Mouse (Mus musculus) heart, embryonic 15.5 days (tissue): ENCODE data around the gene Hmgb2. TPM values are rescaled to one million over a fixed set of nuclear protein-coding genes. Genes with fewer than 3 reads are reported as not detected.
A peak's percentile ranks its signal among the peaks of the same experiment; 100 is the strongest.

Source experiments
- ATAC-seq: fragments of 200-750 bp; cut with Nextera tagmentation; replicated peaks from 2 replicates; pipeline ENCODE4 v1.8.0; 2017; ENCODE audit warnings: low read depth, moderate TSS enrichment; ENCODE audit not compliant: insufficient number of reproducible peaks, insufficient read depth, low FRiP score
- H3K27ac ChIP-seq: fragments of 300-500 bp; sonication (generic); 2 replicates; pipeline ENCODE4 v1.5.1; 2015; ENCODE audit warnings: mild to moderate bottlenecking, inconsistent platforms
- H3K27me3 ChIP-seq: fragments of 300-500 bp; sonication (generic); 2 replicates; pipeline ENCODE4 v1.6.1; 2015; ENCODE audit warnings: inconsistent platforms
- H3K36me3 ChIP-seq: fragments of 300-500 bp; sonication (generic); 2 replicates; pipeline ENCODE4 v1.6.1; 2015; ENCODE audit warnings: mild to moderate bottlenecking, inconsistent platforms
- H3K4me1 ChIP-seq: fragments of 300-500 bp; sonication (generic); replicated peaks from 2 replicates; pipeline ENCODE4 v1.6.1; 2015; ENCODE audit warnings: inconsistent platforms
- H3K4me2 ChIP-seq: fragments of 300-500 bp; sonication (generic); 2 replicates; pipeline ENCODE4 v1.6.1; 2015; ENCODE audit warnings: inconsistent platforms, mild to moderate bottlenecking, moderate library complexity
- H3K4me3 ChIP-seq: fragments of 300-500 bp; sonication (generic); 2 replicates; pipeline ENCODE4 v1.5.1; 2015; ENCODE audit warnings: mild to moderate bottlenecking, inconsistent platforms
- H3K9ac ChIP-seq: fragments of 300-500 bp; sonication (generic); 2 replicates; pipeline ENCODE4 v1.6.1; 2015; ENCODE audit warnings: mild to moderate bottlenecking, inconsistent platforms
- H3K9me3 ChIP-seq: fragments of 300-500 bp; sonication (generic); replicated peaks from 2 replicates; pipeline ENCODE4 v1.6.1; 2016; ENCODE audit warnings: inconsistent platforms
- WGBS: fragments of 180-500 bp; shearing (Covaris S2); methylation state at CpG from one replicate; pipeline ENCODE4 v1.1.7; 2015; ENCODE audit warnings: mixed read lengths; 5-methylcytosine and 5-hydroxymethylcytosine counted together
- polyA plus RNA-seq: library from polyadenylated mRNA; unstranded; fragments of >200 nt; fragmentation: Nextera tagmentation; extraction: Ambion mirVana; gene quantifications from 2 replicates; pipeline ENCODE4 v1.2.1, GENCODE M21; 2015

The Hmgb2 gene
- polyA plus RNA-seq, result 181 and 273 TPM in 2 replicates

DNA sequence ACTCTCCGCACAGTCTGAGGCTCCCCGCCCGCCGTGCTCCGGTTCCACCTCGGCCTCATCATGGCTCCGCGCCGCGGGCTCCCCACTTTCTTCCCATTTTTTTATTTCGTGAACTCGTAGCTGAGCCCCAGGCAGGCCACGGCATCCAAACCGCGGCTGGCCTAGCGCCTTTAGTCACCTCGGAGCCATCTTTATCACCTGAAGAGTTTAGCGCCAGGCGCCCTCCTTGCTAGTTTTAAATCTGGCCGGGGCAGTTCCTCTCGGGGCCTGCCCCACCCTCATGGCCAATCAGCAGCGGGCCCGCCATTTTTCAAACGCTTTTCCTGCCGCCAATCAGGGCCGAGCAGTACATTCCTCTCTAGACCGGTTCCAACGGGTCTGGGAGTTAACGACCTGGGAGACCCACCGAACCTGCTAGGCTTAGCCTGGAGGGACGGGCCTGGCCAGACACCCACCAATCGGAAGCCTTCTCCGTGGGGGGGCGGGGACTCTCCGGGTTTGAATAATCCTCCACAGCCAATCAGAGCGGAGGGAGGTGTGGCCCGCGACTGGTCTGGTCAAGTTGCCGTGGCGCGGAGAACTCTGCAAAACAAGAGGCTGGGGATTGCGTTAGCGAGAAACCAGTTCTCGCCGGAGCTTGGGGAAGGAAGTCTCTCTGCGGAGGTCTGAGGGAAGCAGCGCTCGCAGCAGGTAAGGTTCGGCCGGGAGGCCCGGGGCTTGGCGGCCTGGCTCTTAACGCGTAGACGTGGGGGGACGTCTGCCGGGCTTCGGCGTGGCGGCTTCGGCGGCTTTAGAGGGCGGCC is at the start of gene Hmgb2:
TSS of gene Hmgb2 (plus strand) at position 592 of the 803 bp plus-strand sequence.
- ATAC-seq, result peak; percentile 100
- Histone ChIP-seq H3K4me3 (peak within 1 kb of the TSS; percentile 78), H3K27me3 (no peaks in the 10 kb centered on the region), H3K9me3 (no peaks in the 10 kb centered on the region), H3K4me2 (peak within 1 kb of the TSS; percentile 97), H3K9ac (peak within 1 kb of the TSS; percentile 98), H3K4me1 (peaks cover 13% of the 10 kb centered on the region), H3K27ac (peak within 1 kb of the TSS; percentile 100), H3K36me3 (peaks cover 15% of the 10 kb centered on the region; the same call in 1 of the 2 replicates)
- whole genome bisulfite sequencing, result under 1% methylated on average over 63 of the region's 63 CpGs

DNA sequence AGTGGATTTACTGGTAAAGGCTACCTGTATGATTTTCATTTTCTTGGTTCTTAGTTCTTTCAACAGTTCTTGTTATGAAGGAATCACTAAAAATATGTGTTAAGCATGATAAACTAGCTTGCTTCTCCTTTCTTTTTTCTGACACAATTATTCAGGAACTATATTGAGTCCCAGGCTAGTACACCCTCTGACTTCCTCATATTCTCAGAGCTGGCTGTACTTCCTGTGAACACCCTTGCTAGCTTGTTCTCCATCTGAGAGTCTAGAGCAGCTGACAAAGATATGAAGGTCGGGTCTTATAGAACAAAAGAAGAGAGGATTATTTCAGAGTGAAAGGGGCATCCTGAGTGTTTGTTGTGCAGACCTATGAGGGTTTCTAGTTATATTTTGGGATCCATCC is 48.9 kb upstream of the Hmgb2 start:
- no peaks in the 10 kb centered on the region for H3K9me3 ChIP-seq
- H3K9ac ChIP-seq, result no peak overlapping the region
- H3K27me3 ChIP-seq, result no peaks in the 10 kb centered on the region
- no peak for ATAC-seq
- no peak overlapping the region for H3K4me3 ChIP-seq
- H3K36me3 ChIP-seq, result no peaks in the 10 kb centered on the region
- WGBS, result 24% methylated on average over 1 of the region's 1 CpGs
- no peak overlapping the region for H3K27ac ChIP-seq
- H3K4me1 ChIP-seq, result peaks cover 3% of the 10 kb centered on the region
- H3K4me2 ChIP-seq, result no peak overlapping the region

DNA sequence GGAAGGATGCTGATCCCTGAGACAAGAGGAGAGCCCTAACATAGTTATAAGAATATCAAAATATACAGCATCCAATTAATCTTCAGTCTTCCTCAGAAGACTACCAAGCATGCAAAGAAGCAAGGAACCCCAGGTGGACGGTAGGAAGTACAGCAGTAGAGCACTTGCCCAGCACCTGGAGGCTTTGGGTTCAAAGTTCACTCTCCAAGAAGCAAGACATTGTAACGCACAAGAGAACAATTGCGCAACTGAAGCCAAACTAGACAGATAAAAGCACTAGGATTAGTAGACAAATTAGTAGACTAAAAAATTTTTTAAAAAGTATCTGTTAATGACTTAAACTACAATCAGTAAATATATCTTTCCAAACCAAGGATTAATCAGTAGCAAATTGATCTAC is 48.0 kb upstream of the Hmgb2 start:
- no peaks in the 10 kb centered on the region for H3K9me3 ChIP-seq
- WGBS, result 88% methylated on average over 3 of the region's 3 CpGs

DNA sequence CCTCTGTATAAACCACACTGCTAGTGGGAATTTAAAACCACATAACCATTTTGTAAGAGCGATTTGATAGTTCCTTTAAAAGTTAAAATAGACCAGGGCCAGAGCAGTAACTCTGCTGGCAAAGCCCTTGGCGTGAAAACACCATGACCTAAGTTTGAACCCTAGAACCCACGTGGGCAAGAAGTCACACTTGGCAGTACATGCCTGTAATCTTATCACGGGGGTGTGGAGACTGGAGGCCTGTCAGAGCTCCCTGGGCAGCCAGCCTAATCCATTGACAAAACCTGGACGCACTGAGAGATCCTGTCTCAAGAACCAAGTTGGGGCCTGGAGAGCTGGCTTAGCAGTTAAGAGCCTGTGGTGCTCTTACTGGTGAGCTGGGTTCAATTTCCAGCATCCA is 43.1 kb upstream of the Hmgb2 start:
- peak; percentile 98 for ATAC-seq
- WGBS, result 6% methylated on average over 5 of the region's 5 CpGs
- Histone ChIP-seq H3K4me2 (0 out of 2 replicates have a peak overlapping the region, but pooled peaks have one; percentile 13), H3K27ac (peak overlapping the region; percentile 80), H3K4me3 (no peak overlapping the region), H3K9me3 (no peaks in the 10 kb centered on the region), H3K27me3 (no peaks in the 10 kb centered on the region), H3K36me3 (no peaks in the 10 kb centered on the region), H3K9ac (no peak overlapping the region), H3K4me1 (peaks cover 17% of the 10 kb centered on the region)

More for the DNA sequence above, 48.0 kb upstream of the Hmgb2 start:
- no peak for ATAC-seq
- H3K36me3 ChIP-seq, result no peaks in the 10 kb centered on the region
- no peaks in the 10 kb centered on the region for H3K27me3 ChIP-seq
- H3K4me2 ChIP-seq, result no peak overlapping the region
- peaks cover 11% of the 10 kb centered on the region for H3K4me1 ChIP-seq
- H3K9ac ChIP-seq, result no peak overlapping the region
- no peak overlapping the region for H3K27ac ChIP-seq
- no peak overlapping the region for H3K4me3 ChIP-seq

DNA sequence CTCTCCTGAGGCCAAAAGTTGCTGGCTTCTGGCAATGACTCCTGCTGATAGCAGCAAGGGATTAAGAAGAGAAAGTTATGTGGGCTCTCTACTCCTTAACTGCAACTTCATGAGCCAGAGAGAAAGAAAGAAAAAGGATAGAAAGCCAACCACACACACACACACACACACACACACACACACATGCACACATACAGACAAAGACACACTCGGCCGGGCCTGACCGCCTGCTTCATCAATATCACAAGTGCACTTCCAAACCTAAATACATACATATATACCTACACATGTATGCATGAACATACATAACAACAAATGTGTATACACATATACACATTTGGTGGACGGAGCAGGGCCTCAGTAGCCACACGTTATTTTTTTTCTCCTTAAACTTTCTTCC is 40.8 kb upstream of the Hmgb2 start:
- Histone ChIP-seq H3K27ac (no peak overlapping the region), H3K9ac (no peak overlapping the region), H3K4me1 (peaks cover 17% of the 10 kb centered on the region), H3K4me3 (no peak overlapping the region), H3K4me2 (no peak overlapping the region), H3K27me3 (no peaks in the 10 kb centered on the region), H3K9me3 (no peaks in the 10 kb centered on the region), H3K36me3 (no peaks in the 10 kb centered on the region)
- WGBS, result 83% methylated on average over 5 of the region's 5 CpGs
- no peak for ATAC-seq

DNA sequence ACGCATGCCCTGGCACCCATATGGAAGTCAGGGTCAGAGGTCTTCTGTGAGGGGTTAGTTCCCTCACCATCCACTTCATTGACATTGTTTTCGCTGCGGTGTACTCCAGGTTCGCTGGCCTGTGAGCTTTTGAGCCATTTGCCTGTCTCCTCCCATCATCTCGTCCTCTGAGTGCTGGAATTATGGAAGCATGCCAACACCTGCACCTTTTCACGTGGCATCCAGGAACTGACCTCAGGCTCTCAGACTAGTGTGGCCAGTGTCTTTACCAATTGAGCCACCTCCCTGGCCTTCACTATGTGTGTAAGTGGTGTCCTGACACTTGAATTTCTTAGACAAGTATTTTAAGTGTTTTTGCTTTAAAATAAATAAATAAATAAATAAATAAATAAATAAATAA is 38.0 kb upstream of the Hmgb2 start:
- H3K36me3 ChIP-seq, result no peaks in the 10 kb centered on the region
- no peak overlapping the region for H3K9ac ChIP-seq
- 63% methylated on average over 6 of the region's 6 CpGs for WGBS
- H3K27ac ChIP-seq, result no peak overlapping the region
- H3K9me3 ChIP-seq, result no peaks in the 10 kb centered on the region
- H3K4me3 ChIP-seq, result no peak overlapping the region
- no peak overlapping the region for H3K4me2 ChIP-seq
- H3K27me3 ChIP-seq, result no peaks in the 10 kb centered on the region
- peaks cover 17% of the 10 kb centered on the region for H3K4me1 ChIP-seq
- no peak for ATAC-seq

DNA sequence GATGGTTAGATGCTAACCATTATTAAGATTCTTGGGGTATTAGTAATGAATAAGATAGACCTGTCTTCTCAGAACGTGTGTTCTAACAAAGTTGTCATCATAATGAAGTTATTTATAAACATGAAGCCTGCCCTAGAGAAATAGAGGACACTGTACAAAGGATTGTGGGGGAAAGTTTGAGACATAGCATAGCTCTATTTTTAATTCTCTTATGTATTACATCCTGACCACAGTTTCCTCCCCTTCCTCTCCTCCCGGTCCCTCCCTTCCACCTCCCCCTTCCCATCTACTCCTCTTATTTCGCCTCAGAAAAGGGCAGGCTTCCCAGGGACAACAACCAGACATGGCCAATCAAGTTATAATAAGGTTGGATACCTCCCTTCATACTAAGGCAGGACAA is 33.3 kb upstream of the Hmgb2 start:
- H3K9me3 ChIP-seq, result no peaks in the 10 kb centered on the region
- H3K9ac ChIP-seq, result no peak overlapping the region
- peaks cover 15% of the 10 kb centered on the region for H3K36me3 ChIP-seq
- H3K27ac ChIP-seq, result peak overlapping the region; percentile 62
- 24% methylated on average over 3 of the region's 3 CpGs for WGBS
- peak; percentile 69; the same call in 1 of the 2 replicates for ATAC-seq
- H3K4me2 ChIP-seq, result no peak overlapping the region
- peaks cover 11% of the 10 kb centered on the region for H3K4me1 ChIP-seq
- no peak overlapping the region for H3K4me3 ChIP-seq
- H3K27me3 ChIP-seq, result no peaks in the 10 kb centered on the region

DNA sequence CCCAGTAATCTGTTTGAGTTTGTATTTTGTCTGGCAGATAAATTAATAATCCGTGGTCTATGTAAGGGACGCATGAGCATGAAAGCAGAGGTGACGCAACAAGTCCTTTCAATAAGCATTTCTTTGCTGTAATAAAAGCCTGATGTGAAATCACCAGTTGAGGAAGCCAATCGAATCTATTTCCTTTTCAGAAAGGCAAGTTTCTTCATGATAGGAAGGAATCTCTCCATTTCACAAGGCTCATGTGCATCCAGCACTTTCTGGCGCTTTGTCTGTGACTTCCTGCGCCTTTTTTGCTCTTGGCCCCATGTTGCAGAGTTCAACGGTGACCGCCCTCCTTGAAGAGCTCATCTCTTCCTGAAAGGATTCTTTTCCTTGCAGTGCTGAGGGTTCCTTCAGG is 32.0 kb upstream of the Hmgb2 start:
- Histone ChIP-seq H3K36me3 (peaks cover 18% of the 10 kb centered on the region), H3K4me1 (peaks cover 11% of the 10 kb centered on the region), H3K4me3 (no peak overlapping the region), H3K9me3 (no peaks in the 10 kb centered on the region), H3K4me2 (no peak overlapping the region), H3K27ac (no peak overlapping the region), H3K27me3 (no peaks in the 10 kb centered on the region), H3K9ac (no peak overlapping the region)
- 94% methylated on average over 8 of the region's 8 CpGs for WGBS
- ATAC-seq, result no peak

DNA sequence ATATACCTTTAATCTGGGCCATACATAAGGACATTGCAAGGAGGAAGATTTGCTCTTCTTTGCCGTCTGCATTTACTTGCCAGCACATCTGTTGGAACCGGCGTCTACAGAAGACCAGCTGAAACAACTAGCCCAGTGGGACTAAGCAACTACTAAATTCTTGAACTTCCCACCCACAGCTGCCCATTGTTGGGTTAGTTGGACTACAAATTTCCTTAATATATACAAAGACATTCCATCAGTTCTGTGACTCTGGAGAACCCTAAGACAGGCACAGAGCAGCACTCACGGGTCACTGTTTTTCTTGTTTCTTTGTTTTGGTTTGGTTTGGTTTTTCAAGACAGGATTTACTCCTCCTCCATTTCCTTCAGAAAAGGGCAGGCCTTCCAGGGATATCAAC is 31.1 kb upstream of the Hmgb2 start:
- Histone ChIP-seq H3K27me3 (no peaks in the 10 kb centered on the region), H3K9ac (no peak overlapping the region), H3K9me3 (no peaks in the 10 kb centered on the region), H3K4me3 (no peak overlapping the region), H3K36me3 (peaks cover 18% of the 10 kb centered on the region), H3K27ac (no peak overlapping the region), H3K4me2 (no peak overlapping the region), H3K4me1 (peaks cover 14% of the 10 kb centered on the region)
- ATAC-seq, result no peak
- WGBS, result 85% methylated on average over 4 of the region's 4 CpGs

DNA sequence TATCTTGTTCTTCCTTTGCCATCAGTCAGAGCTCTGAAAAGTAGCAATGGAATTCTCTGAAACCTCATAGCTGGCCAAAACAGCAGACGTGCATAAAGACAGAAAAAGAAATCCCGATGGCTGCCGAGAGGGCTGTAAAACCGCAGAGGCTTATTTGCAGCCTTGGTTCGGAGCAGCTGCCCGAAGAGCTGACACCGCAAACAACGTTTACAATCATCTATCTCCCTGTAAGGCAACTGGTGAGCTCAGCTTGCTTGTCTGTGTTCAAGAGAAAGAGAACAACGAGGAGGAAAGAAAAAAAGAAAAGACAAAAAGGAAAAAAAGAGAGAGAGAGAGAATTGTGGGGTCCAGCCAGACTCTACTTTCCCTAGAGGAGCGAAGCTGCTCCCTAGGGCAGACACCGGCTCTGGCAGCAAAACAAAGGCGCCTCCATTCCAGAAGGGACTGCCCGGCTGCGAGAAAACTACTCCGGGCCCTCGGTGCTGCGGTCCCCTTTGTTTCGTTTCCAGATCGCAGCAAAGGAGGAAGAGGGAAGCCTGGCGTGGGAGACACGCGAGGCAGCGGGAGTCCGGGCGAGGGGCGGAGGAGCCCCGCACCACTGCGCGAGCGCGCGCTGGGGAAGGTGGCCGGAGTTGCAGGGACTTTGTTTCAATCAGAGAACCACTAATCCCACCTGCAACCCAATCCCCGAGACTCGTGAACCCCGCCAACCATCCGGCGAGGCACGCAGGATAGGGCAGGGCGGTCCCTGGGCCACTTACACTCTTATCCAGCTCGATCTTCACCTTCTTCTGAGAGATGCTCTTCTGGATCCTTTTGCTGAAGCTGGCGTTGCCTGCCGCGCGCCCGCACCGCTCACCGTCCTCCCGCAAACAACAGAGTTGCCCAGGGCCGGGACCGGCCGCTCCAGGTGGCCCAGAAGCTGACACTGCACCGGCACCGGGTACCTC is 24.9 kb upstream of the Hmgb2 start:
- Histone ChIP-seq H3K4me3 (peak overlapping the region; percentile 74), H3K4me2 (peak overlapping the region; percentile 81), H3K9ac (peak overlapping the region; percentile 81), H3K9me3 (no peaks in the 10 kb centered on the region), H3K4me1 (peaks cover 10% of the 10 kb centered on the region), H3K36me3 (peaks cover 10% of the 10 kb centered on the region), H3K27me3 (no peaks in the 10 kb centered on the region), H3K27ac (peak overlapping the region; percentile 97)
- WGBS, result under 1% methylated on average over 54 of the region's 54 CpGs
- ATAC-seq, result peak; percentile 56

DNA sequence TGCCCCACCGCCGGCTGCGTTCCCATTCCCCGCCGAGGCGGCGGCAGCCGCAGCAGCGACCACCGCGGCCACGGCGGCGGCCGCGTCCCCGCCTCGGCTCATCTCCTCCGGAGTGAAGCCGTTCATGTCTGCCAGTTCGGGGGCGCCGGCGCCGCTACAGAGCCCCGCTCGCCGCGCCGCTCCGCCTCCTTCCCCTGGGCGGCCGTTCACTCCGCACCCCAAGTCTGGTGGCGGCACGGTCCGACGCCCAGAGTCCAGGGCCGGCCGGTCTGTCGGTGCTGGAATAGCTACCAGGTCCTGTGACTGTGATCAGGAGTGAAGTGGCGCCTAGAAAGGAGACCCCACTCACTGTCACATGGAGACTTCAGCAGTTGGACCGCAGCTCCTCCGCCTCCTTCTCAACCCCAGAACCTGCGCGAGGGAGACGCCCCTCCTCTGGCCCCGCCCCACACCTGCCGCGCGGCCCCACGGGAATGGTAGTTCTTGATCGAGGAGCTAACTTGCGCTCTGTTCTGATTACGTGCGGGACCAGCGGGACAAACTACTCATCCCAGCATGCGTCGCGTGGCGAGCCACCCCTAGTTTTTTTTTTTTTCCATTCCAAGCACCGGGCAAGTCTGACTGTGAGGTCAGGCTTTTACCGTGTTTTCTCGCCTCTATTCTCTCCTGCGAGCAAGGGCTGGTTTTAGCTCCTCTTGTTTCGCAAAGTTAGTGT is 24.1 kb upstream of the Hmgb2 start, which contains the start of gene Sap30:
TSS of gene Sap30 (minus strand) at position 420 of the 715 bp plus-strand sequence.
- WGBS, result under 1% methylated on average over 66 of the region's 66 CpGs
- Histone ChIP-seq H3K27ac (peak within 1 kb of the TSS; percentile 97), H3K27me3 (no peaks in the 10 kb centered on the region), H3K4me3 (peak within 1 kb of the TSS; percentile 74), H3K4me1 (peaks cover 10% of the 10 kb centered on the region), H3K4me2 (peak within 1 kb of the TSS; percentile 81), H3K9me3 (no peaks in the 10 kb centered on the region), H3K36me3 (peaks cover 3% of the 10 kb centered on the region), H3K9ac (peak within 1 kb of the TSS; percentile 81)
- peak; percentile 98 for ATAC-seq
